Mouse (Mus musculus) embryonic fibroblast, embryonic 13.5 days (primary cell): ENCODE data around the gene Ifna1. TPM values are rescaled to one million over a fixed set of nuclear protein-coding genes. Genes with fewer than 3 reads are reported as not detected.
A peak's percentile ranks its signal among the peaks of the same experiment; 100 is the strongest.

Source experiments
- H3K27ac ChIP-seq: 2 replicates; pipeline ENCODE4 v1.5.1; 2012; ENCODE audit warnings: low read length, control low read depth, inconsistent platforms; ENCODE audit not compliant: insufficient read depth
- H3K4me1 ChIP-seq: 2 replicates; pipeline ENCODE4 v1.6.1; 2011; ENCODE audit warnings: low read length; ENCODE audit not compliant: control insufficient read depth, insufficient read depth
- H3K4me3 ChIP-seq: 2 replicates; pipeline ENCODE4 v1.5.1; 2011; ENCODE audit warnings: mild to moderate bottlenecking, control low read depth, low read length; ENCODE audit not compliant: insufficient read depth
- CTCF ChIP-seq: IDR thresholded peaks from 2 replicates; pipeline ENCODE4 v1.5.1; 2011; ENCODE audit warnings: mild to moderate bottlenecking, control low read depth, low read length, moderate library complexity, borderline replicate concordance; ENCODE audit not compliant: insufficient read depth
- POLR2A ChIP-seq: IDR thresholded peaks from 2 replicates; pipeline ENCODE4 v1.6.1; 2011; ENCODE audit warnings: low read depth, mild to moderate bottlenecking, control low read depth, low read length, moderate library complexity
- polyA plus RNA-seq: library from polyadenylated mRNA; stranded (reverse); fragments of >200 nt; gene quantifications from 2 replicates; pipeline ENCODE4 v1.2.4, GENCODE M21; 2011; ENCODE audit warnings: low read depth; ENCODE audit not compliant: missing spikeins, insufficient read length

The Ifna1 gene
- polyA plus RNA-seq, 1 experiment: not detected

GRCm38 (mm10) chr4:88841438-88841911, 8.4 kb upstream of the Ifna1 start, which contains the start of gene Ifna4:
Ifna4 (plus strand) TSS chr4:88841861.
- TF ChIP-seq POLR2A: no peak
- no peak for TF ChIP-seq CTCF
- no peak within 1 kb of the TSS for H3K27ac ChIP-seq
- H3K4me3 ChIP-seq: no peak within 1 kb of the TSS
- no peaks in the 10 kb centered on the region for H3K4me1 ChIP-seq

GRCm38 (mm10) chr4:88845334-88845733, 4.6 kb upstream of the Ifna1 start:
- H3K4me3 ChIP-seq: no peak overlapping the region
- no peaks in the 10 kb centered on the region for H3K4me1 ChIP-seq
- TF ChIP-seq CTCF (no peak), POLR2A (no peak)
- no peak overlapping the region for H3K27ac ChIP-seq

- no peak for TF ChIP-seq CTCF
- TF ChIP-seq POLR2A: no peak
- H3K4me1 ChIP-seq: no peaks in the 10 kb centered on the region
- no peak overlapping the region for H3K4me3 ChIP-seq
- no peak overlapping the region for H3K27ac ChIP-seq
These were observed 1.3 kb downstream of the Ifna1 start for GRCm38 (mm10) chr4:88851026-88851763.

- no peak overlapping the region for H3K4me3 ChIP-seq
- TF ChIP-seq CTCF (no peak), POLR2A (no peak)
- no peak overlapping the region for H3K27ac ChIP-seq
- no peaks in the 10 kb centered on the region for H3K4me1 ChIP-seq
These were observed 9.3 kb downstream of the Ifna1 start for GRCm38 (mm10) chr4:88859214-88859613.

- Histone ChIP-seq H3K27ac (no peak overlapping the region), H3K4me3 (no peak overlapping the region), H3K4me1 (no peaks in the 10 kb centered on the region)
- TF ChIP-seq POLR2A: no peak
- no peak for TF ChIP-seq CTCF
These were observed 13.4 kb downstream of the Ifna1 start for GRCm38 (mm10) chr4:88863309-88863708.

GRCm38 (mm10) chr4:88864599-88864998, 14.7 kb downstream of the Ifna1 start:
- H3K27ac ChIP-seq: no peak overlapping the region
- H3K4me1 ChIP-seq: no peaks in the 10 kb centered on the region
- TF ChIP-seq CTCF (no peak), POLR2A (no peak)
- H3K4me3 ChIP-seq: no peak overlapping the region

- TF ChIP-seq CTCF: no peak
- TF ChIP-seq POLR2A: no peak
- Histone ChIP-seq H3K4me1 (no peaks in the 10 kb centered on the region), H3K27ac (no peak overlapping the region), H3K4me3 (no peak overlapping the region)
These were observed 15.2 kb downstream of the Ifna1 start for GRCm38 (mm10) chr4:88865011-88865569.

GRCm38 (mm10) chr4:88867366-88867925, 17.6 kb downstream of the Ifna1 start:
- no peak overlapping the region for H3K27ac ChIP-seq

GRCm38 (mm10) chr4:88867926-88868911, 18.3 kb downstream of the Ifna1 start:
- no peak for TF ChIP-seq POLR2A
- TF ChIP-seq CTCF: no peak
- no peak overlapping the region for H3K27ac ChIP-seq

More at GRCm38 (mm10) chr4:88867366-88867925, 17.6 kb downstream of the Ifna1 start:
- H3K4me3 ChIP-seq: peak overlapping the region; percentile 58
- peak; percentile 97 for TF ChIP-seq CTCF
- no peak for TF ChIP-seq POLR2A
- no peaks in the 10 kb centered on the region for H3K4me1 ChIP-seq

More at GRCm38 (mm10) chr4:88867926-88868911, 18.3 kb downstream of the Ifna1 start:
- Histone ChIP-seq H3K4me1 (no peaks in the 10 kb centered on the region), H3K4me3 (peak overlapping the region; percentile 58)
